Mouse (Mus musculus) frontal cortex, postnatal 36 days (tissue): ENCODE results near the gene Rara.
"Not testable (repeated sequence)": the region's sequence is repeated elsewhere in the genome, so short reads cannot be mapped to it uniquely, and the experiment has no call there.

ENCODE experiments used
- DNase-seq, 2 experiments: peaks; one replicate each; pipeline ENCODE4 v3.0.0; 2022; ENCODE audit warnings: low spot score in 2 of 2

The Rara gene

DNA sequence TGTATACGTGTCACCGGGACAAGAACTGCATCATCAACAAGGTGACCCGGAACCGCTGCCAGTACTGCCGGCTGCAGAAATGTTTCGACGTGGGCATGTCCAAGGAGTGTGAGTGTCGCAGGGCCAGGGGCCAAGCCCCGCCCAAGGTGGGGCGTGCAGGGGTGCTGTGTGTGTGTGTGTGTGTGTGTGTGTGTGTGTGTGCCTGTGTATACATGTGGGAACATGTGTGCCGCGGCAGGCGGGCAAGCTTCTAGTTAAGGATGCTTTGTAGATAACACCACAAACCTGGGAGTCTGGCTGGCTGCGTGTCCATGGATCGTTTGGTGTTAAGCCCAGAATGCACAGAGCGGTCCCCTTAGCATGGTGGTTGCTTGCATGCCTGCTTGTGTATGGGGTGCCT lies 40.5 kb downstream of the Rara start:
- DNase-seq = no peak

GRCm38 (mm10) chr11:98968716-98969495 lies 41.3 kb downstream of the Rara start:
- DNase-seq = no peak

DNA sequence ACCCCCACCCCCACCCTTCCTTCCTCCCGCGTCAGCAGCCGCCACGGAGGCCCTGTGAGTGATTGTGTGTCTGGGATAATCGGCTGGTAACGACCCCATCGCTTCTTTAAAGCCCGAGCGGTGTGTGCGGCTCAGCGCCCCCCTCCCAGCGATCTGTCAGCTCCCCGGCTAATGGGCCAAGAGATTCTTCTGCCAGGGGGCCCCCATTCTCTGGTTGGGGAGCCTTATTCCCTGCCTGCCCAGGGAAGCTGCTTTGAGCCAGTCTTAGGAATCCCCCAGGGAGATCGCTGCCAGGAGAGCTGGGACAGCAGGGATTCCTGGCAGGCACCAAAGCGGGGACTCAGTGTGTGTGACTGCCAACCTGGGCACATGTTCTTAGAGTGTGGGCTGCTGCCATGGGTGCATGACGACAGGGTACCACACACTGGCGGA lies 41.9 kb downstream of the Rara start:
- peak; percentile 70 to 83 for DNase-seq

DNA sequence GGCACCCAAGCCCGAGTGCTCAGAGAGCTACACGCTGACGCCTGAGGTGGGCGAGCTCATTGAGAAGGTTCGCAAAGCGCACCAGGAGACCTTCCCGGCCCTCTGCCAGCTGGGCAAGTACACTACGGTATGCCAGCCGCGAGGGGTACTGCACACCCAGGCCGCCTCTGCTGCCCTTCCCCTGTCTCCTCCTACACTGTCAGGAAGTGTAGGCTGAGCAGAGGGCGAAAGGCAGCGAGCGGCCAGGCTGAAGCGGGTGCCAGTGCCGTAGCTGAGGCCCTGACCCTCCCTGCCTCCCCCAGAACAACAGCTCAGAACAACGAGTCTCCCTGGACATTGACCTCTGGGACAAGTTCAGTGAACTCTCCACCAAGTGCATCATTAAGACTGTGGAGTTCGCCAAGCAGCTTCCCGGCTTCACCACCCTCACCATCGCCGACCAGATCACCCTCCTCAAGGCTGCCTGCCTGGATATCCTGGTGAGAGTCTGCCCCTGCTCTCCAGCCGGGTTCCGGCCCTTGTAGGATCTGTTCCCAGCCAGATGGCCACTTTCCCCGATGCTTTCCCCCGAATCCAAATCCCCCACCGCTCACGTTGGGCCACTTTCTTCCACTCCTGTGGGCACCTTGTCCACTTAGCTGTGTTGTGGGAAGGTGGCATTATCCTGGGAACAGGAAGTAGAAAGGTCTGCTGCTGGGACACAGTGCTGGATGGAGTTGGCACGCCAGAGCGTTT lies 42.7 kb downstream of the Rara start:
- DNase-seq = no peak

DNA sequence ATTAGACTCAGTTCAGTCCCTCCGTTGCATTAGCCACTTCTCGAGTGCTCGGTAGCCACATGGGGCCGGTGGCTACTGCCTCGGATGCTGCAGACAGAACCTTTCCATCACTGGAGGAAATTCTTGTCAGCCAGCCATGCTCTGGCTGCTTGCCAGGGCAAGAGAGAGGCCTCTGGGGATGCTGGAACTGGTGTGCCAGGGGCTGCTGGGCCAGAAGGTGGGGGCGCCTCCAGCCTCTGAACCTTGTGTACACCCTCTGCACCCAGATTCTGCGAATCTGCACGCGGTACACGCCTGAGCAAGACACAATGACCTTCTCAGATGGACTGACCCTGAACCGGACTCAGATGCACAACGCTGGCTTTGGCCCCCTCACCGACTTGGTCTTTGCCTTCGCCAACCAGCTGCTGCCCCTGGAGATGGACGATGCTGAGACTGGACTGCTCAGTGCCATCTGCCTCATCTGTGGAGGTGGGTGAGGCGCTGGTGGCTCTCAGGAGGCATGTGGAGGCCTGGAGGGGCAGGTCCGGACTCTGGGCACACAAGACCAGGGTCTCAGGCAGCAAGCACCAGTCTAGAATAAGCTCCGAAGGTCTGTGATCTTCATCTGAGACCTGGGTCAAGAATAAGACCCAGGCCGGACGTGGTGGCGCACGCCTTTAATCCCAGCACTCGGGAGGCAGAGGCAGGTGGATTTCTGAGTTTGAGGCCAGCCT lies 43.9 kb downstream of the Rara start:
- no peak for DNase-seq

DNA sequence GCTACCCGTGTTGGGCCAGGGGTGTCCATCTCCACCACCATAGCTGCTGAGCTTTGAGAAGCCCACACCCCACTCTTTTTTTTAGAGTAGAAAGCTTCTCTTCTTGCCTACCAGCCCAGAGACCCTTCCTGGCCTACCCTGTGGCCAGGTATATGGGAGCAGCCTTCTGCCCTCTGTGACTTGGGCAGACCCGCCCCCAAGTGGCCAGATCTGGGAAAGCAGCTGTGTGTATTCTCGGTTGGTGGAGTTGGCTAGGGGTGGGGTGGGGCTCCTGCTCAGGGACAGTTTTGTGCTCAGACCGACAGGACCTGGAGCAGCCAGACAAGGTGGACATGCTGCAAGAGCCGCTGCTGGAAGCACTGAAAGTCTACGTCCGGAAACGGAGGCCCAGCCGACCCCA lies 44.6 kb downstream of the Rara start:
- peak; percentile 84 to 87 for DNase-seq

DNA sequence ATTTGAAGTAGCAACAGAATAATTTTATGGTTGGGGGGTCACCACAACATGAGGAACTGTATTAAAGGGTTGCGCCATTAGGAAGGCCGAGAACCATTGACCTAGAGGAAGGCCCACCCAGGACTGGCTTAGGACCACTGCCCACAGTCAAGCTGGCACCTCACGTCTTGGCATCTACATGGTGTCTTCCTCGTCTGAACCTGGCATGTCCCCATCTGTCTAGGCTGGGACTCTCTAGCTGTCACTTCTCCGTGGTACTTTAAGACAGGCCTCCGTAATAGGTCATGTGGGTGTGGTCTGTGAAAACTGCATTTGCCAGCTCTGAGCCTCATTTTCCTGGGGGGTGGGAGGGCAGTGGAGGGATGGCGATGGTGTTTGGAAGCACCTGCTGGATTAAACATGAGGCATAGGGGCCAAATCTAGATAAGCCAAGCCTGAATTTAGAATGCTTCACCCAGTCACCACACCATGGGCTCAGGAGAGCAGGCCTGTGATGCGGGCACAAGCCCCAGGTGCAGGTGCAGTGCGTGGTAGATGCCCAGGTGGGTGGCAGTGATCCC lies 45.3 kb downstream of the Rara start:
- DNase-seq = no peak

DNA sequence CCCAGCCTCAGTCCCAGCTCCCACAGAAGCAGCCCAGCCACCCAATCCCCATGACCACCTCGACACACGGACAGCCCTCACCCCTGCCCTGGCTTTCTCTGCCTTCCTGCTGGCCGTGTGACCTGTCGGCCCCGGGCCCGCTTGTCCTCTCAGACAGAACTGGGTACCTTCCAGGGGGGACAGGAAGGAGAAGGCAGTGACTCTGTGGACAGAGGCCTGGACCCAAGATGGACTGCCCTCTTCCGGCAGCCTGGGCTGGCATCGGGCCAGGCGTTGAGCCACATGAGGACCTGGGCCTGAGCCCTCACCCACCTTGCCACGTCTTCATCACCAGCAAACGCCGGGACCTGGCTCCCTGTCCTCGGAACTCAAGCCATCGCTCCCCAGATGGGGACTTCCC lies 46.0 kb downstream of the Rara start:
- DNase-seq = no peak

- DNase-seq = no peak
Observed at GRCm38 (mm10) chr11:98974213-98974612, 46.6 kb downstream of the Rara start.

DNA sequence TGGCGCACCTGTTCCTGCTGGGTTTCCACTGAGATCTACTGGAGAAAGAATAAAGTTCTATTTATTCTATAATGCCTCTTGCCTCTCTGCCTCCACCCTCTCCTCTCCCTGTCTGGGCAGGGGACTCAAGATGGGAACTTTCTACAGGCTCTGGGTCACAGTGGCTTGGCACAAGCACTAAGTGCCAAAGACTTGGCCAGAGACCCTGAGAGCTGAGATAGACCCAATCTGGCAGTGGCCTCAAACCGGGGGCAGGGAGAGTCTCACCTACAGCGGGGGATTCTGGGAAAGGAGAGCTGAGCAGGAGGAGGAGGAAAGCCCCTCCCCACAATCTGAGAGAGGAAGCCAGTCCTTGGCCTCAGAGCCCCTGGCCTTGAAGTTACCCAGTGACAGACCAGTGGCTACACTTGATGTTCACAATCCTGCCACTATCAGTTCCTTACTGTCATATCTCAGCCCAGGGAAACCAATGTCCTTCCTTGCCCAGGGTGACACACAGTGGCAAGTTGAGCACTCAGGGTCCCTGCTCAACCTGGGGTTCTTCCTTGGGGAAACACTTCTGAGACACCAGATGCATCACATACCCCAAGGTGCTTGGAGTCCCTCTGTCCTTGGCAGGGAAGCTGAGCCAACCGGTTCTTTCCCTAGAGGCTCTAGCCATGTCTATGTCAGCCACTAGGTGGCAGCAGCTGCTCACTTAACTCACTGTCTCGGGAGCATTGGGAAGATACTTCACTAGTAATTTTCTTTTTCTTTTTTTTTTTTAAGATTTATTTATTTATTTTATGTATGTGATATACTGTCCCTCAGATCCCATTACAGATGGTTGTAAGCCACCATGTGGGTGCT lies 47.5 kb downstream of the Rara start:
- DNase-seq = peak; percentile 84 to 88

DNA sequence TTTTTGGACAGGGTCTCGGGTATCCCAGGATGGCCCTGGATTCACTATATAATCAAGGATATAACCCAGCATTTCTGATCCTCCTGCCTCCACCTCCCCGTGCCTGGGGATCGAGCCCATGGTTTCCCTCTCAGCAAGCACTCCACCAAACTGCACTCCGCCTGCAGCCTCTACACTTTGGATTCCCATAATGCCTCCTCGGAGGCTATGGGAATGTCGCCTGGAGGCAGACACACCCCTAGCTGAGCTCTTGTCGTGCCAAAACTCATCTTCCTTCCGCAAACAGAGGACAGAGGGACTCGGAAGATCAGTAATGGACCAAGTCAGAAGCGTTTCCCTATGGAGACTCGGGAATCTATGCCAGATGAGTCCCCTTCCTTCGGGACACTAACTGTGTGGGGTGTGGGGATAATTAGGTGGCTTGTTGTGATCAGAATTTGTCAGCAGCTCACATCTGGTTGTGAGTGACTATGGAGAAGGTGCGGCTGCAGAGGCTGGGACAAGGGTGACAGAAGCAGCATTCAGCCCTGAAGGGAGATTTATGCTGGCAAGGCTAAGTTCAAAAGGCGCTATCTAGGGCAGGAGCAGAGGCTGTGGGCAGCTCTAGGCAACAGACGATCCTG lies 51.0 kb downstream of the Rara start:
- DNase-seq = no peak

DNA sequence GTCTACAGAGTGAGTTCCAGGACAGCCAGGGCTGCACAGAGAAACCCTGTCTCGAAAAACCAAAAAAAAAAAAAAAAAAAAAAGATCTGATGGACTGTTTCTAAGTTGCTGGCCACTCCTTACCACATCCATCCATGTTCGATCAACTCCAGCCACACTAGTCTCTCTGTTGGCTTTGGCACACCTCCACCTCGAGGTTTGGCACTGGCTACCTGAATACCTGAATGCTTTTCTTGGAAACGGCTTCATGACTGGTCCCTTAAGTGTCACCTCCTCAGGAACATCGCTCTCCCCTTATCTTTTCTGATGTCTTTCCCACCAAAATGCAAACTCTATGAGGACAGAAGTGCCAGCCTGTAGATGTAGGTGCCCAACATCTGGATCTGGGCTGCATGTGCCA lies 51.7 kb downstream of the Rara start:
- DNase-seq = no peak

DNA sequence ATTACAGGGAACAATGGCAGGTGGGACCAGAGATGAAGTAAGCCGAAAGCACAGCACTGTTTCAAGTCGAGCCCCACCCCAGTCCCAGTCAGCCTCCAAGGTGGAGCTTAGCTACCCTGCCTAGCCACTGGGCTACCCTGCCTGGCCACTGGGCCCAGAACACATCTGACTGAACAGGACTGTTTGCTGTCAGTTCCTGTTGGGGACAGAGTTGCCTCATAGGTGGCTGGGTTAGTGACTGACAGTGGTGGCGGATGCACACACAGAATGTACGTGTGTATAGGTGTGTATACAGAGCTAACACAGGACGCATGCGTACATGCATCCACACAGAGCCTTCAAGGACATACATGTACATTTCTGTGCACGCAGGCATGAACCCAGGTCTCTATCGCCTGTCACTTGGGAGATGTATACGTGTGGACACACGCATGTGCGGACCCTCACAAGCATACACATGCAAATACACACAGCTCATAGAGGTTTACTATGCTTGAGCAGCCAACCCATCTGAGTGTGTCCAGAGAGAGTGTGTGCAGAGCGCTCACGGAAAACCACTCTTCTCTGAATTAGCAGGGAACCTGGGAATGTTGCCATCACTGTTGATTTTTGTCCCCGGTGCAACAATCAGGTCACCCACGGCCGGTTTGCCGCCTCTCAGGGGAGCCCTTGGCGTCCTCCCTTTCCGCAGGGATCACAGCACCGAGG lies 53.8 kb downstream of the Rara start:
- no peak for DNase-seq

GRCm38 (mm10) chr11:98981997-98982772 lies 54.6 kb downstream of the Rara start:
- DNase-seq = peak; percentile 64 to 75

DNA sequence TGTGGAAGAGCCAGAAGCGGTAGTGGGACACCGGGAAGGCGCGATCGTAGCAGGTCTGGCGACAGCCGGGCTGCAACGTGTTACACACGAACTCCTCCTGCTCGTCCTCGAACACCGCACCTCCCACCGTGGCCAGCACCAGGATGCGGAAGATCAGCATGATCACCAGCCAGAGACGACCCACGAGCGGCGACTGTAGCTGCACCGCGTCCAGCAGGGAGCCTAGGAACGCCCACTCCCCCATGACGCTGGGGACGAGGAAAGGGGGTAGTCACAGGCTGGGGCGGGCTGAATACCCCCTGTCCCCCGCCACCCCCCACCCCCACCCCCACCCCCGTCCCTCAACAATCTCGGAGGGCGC lies 55.1 kb downstream of the Rara start, which contains the start of gene Gjd3:
TSS of gene Gjd3 (minus strand) at position 244 of the 361 bp plus-strand sequence.
- DNase-seq = no peak

GRCm38 (mm10) chr11:98983551-98983950 lies 55.9 kb downstream of the Rara start:
- DNase-seq = no peak

GRCm38 (mm10) chr11:98985542-98985941 lies 57.9 kb downstream of the Rara start:
- DNase-seq = no peak

GRCm38 (mm10) chr11:98988260-98988659 lies 60.6 kb downstream of the Rara start:
- not testable (repeated sequence) for DNase-seq

DNA sequence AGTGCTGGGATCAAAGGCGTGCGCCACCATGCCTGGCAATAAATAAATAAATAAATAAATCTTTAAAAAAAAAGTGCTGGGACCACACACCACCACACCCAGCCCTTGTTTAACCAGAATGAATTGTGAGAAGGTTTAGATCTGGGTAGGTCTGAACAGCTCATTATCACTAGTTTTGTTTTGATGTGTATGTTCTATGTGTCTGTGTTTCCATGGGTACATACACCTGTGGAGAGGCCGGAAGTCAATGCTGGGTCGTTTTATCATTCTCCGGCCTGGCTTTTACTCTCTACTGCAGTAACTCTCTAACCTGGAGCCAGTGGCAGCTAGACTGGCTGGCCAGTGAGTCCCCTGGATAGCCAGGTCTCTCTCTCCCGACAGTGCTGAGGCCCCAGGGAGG lies 63.2 kb downstream of the Rara start:
- no peak for DNase-seq
